Mouse (Mus musculus) heart, postnatal 36 days (tissue): Measurements from ENCODE around the gene Aatf. TPM values are rescaled to one million over a fixed set of nuclear protein-coding genes. Genes with fewer than 3 reads are reported as not detected.

Experiments
- DNase-seq, 2 experiments: peaks; one replicate each; pipeline ENCODE4 v3.0.0; 2021 to 2022
- intact Hi-C: fragments of 180-260 bp; cut with DNase I; formaldehyde crosslinking; loops from one replicate; pipeline ENCODE4 v1.15.1; 2025
- total RNA-seq, 2 experiments: library from RNA; stranded (reverse); gene quantifications; 2 replicates each; pipeline ENCODE4 v1.2.3; 2021

Aatf gene
- 10 to 100 TPM; 13.3 to 14.9 TPM for total RNA-seq

DNA sequence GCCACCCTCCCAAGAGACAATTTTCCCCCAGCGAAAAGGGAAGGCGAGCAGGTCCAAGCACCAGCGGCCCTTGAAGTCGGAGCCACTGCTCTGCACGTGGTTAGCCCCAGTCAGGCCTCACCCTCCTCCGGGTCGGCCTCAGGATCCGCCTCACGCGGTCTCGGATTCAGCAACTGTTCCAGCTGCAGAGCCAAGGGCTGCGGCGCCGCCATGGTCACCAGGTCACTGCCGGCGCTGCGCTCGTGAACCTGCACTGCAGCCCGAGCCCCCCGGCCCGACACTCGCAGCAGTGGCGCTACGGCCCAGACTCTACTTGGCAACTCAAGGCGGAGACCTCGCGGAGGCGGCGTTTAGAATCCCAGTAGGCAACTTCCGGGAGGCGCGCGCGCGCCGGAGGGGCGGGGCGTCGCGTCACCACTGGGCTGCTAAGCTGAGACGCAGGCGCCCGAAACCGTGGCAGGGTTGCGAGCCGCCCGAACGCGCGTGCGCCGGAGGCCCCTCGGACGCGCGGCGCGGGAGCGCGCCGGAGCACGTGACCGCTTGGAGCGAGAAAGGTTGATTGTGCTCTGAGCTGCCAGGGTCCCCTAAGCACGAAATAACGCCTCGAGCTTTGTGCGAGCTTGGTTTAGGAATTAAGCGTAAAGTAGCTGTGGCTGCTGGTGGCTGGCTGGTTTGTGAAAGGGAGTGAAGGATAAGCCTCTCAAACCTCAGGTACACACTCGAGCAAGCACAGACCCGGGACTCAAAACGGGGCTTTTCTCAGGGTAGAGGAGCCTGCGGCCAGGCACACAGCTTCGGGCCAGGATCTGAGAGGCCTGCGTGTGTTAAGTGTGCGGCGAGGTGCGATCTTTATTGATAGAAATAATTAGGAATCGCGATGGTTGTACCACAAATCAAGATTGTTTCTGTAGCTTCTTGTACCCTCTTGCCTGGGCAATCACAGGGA lies at the start of gene Aatf:
TSS of gene Aatf (minus strand) at position 352 of the 946 bp plus-strand sequence.
- peak; percentile 95 to 96 for DNase-seq
- intact Hi-C loops = loop anchor here (5.0 kb wide), 1 partner anchor 304 kb away; the partner anchor contains the start of gene Mrm1

DNA sequence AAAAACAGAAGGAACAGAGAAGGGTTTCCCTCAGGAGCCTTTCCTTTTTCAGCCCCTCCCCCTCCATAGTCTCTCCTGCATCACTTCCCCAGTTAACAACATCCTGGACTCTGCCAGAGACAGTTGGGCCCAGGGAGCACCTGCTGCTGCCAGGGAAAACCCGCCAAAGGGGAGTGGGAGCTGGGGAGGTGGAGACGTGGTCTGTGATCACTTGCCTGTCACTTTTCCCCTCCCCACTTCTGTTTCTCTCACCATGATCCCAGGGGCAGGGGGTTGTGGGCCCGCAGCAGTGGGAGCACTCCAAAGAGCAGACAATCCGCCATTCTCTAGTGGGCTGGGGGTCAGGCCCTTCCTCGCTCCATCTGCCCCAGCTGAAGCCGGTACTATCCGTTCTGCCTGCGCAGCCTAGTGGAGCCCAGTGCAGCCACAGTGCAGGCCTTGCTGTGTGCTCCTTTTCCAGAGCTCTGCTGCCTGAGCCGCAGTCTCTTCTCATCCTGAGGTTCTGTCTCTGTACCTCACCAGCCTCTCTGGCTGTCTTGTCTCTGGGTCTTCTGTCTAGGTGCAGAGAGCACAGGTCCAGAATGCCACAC lies 49.5 kb upstream of the Aatf start:
- no peak for DNase-seq
- intact Hi-C loops = no loop called here

DNA sequence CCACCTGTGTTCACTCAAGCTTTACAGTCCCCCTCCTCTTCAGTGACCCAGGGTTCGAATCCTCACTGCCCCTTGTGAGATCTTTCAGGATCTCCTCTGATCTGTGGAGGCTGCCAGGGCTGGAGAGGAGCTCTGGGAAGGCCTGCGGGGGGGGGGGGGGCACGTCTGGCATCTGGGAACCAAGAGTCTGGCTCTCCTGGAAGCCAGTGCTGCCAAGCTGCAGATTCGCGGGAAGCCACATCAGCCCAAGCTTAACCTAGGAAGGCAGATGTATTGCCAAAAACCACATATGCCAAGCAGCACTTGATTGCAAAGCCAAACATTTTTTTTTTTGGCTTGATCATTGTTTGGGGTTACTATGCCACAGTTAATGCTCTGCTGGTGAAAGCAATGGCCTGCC lies 48.2 kb upstream of the Aatf start:
- intact Hi-C loops = no loop called here
- no peak for DNase-seq

DNA sequence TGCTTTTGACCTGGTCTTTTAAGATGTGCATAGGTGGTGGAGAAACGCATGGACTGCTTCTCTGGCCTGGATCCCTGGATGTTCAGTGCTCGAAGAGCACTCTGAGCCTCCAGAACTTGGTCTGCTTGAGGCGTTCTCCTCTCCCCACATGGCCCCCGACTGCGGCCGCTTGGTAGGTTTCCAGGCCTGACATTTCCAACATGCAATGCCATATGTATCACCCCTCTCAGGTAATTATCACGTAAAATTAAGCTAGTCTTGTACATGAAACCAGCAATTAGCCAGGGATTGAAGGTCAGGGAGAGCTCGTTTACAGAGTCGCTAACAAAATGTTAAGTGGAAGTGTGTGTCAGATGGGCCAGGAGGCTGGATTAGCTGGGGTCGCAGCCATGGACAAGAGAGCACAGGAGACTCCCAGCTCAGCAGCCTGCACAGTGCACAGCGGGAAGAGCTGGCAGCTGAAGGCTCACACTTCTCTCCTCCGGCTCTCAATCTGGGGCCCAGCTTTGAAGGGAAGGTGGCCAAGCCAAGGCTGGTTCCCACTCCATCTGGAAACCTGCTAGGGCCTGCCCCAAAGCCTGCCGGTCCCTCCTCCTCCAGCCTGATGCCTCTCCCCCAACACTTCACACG lies 40.6 kb upstream of the Aatf start:
- no peak for DNase-seq
- intact Hi-C loops = no loop called here

DNA sequence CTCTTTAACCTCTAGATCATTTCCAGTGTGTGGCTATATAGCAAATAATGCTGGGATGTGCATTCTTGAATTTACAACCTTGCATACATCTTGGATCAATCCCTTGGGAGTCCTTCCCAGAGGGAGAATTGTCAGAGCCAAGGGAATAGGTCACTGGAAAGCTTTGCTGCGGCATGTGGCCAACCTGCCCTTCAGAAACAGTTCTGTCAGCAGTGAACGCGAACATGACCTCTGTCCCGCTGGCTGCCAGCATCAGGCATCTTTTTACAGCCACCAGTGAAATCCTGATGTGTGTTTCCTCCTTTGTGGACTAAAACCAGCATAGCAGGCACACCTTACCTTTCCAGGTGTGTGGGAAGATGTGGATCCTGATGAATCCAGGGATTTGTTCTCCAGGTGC lies 38.0 kb upstream of the Aatf start:
- intact Hi-C loops = no loop called here
- DNase-seq = no peak

DNA sequence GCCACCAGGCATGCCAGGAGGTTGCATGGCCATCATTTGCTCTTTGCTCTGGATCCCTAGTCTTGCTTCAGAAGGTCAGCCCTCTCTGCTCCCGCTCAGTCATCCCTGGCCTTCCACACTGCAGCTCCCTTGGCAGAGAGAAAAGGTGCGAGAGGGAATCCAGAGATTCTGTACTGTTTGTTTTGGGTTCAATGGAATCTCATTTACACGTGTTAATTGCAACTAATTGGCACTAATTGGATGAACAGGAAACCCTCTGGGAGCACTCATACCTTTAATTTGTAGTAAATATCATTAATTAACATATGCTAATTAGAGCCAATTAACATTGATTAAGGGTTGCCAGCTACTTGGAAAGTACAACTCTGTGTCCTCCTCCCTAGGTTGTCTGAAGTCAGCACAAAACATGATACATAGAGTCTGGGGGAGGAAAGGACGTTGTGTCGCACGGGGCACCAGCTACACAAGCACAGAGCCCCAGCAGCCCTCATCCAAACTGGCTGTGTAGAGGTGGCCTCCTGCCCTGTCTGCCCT lies 36.0 kb upstream of the Aatf start:
- intact Hi-C loops = no loop called here
- no peak for DNase-seq

DNA sequence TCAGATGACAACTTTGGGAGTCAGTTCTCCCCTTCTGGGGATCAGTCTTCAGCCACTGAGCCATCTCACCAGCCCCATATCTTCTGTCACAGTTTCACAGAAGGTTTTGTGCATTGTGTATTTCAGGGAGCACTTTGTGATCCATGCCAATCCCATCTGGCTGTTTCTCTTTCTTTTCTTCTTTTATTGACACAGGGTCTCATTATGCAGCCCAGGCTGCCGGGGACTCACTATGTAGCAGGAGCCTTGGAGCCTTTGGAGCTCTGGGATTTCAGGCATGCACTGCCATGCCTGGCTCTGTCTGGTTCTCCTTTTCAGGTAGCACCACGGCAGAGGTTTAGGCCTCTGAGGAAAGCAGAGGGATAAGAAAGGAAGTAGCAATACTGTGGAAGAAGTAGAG lies 35.0 kb upstream of the Aatf start:
- intact Hi-C loops = no loop called here
- DNase-seq = no peak

DNA sequence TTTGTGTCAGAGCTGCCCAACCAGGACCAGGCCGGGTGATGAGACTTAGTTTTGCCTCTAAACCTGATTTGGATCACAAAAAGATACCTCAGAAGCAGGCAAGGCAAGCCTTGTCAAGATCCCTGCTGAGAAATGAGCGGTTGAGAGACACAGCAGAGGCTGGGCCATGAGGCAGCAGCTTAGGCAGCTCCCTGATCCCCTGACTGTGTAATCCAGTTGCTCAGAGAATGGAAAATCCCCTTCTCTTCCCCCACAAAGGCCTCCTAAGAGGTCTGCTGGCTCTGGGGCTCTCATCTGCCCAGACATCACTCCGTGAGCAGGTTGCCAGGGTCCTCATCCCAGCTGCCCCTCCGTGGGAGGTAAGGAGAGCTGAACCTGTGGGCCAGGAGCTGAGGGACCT lies 26.7 kb upstream of the Aatf start:
- no peak for DNase-seq
- intact Hi-C loops = no loop called here

DNA sequence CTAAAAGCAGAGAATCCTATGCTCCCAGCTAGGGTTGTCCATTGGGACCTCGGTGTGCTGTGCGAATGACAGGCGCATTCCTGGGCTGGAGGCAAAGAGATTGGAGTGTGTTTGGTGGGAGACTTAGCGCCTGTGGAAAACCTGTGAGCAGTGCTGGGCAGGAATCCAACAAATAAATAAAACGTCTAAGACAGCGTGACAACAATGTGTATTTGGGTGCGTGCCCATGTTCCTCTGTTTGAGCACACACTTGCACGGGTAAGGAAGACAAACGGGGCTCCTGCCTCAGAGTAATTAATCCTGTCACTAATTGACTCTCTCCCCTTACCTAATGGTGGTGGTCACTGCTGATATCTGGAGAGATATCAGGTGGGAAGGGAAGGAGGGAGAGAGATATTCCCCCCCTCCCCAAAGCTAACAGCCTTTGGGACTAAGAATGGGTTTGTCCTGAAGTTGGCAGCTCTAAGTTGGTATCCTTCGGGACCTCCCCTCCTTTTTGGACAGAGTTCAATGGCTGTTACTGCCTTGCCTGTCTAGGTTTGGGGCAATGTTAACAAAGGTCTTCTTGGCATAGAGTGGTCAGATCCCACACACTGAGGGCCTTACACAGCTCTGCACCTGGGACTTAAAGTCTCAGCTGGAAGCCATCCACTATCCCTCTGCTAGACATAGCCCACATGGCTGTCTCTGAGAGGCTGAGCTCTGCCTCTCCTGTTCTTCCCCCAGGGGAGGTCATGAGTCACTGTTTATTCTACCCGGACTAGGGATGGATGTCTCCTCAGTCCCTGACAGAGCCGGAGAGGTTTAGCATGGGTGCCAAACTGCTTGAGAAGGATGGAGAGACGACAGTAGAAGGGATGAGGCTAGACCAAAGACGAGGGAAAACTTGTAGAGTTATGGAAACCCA lies 16.7 kb upstream of the Aatf start:
- intact Hi-C loops = no loop called here
- no peak for DNase-seq

DNA sequence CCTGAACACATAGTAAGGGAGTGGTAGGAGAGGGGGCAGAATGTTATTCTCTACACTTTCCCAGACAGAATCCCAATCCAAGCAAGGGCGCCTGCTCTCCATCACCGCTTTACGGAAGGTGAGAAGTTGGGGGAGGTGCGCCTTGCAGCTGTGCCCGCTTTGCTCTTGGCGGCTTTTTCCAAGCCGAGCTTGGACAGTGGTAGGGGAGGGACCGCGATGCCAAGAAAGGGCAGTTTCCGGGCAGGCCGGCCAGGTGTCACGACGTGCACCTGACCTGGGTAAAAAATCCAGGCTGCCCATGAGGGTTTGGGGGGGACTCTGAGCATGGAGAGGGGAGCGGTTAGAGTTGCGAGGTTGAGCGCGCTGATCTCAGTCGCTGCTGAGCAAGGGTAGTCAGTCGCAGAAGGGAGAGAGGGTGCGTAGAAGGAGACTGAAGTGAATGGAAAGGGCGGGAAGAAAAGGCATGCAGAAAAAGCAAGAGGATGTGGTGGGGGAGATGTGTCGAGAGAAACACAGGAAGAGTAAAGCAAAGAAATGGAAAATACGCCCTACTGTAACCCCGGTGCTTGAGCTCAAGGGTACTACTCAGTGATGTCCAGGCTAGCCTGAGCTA lies 15.9 kb upstream of the Aatf start:
- no peak for DNase-seq
- intact Hi-C loops = no loop called here

DNA sequence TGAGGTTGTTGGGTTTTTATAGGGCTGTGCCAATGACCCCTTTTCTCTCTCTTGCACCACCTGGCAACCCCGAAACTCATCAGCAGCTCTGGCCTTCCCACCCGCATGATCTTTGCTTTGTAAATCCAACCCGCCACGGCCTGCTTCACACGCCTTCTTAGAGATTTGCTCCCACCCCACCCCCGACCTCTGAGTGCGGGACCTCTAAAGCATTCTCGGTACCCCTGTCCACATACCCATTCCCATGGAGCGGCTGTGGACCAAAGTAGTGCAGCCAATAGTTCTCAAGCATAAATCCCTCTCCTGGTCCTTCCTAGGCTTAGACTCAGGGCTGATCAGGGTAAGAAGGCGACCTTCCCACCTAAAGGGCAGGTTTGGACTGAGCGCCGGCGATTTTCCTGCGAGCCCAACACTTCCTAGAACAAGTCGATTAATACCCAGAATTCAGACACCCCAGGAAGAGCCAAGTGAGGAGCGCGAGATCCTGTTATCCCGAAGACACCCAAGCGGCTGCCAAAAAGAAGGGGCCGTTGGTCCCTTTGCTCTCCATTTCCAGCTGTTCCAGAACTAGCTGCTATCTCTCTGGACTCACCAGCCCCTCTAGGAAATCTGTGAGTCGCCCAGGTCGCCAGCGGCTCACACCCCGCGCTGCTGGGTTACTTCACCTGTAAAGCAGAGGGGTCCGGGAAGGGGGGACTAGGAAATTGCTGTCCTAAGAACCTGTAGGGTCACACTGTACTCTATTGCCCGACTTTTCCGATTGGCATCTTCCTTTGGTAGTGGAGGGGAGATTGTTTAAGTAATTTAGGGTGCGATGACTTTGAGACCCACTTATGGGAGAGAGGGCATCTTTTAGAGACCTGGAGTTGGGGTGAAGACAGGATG lies 13.9 kb upstream of the Aatf start:
- intact Hi-C loops = no loop called here
- peak in 1 of 2 experiments; percentile 2 for DNase-seq

DNA sequence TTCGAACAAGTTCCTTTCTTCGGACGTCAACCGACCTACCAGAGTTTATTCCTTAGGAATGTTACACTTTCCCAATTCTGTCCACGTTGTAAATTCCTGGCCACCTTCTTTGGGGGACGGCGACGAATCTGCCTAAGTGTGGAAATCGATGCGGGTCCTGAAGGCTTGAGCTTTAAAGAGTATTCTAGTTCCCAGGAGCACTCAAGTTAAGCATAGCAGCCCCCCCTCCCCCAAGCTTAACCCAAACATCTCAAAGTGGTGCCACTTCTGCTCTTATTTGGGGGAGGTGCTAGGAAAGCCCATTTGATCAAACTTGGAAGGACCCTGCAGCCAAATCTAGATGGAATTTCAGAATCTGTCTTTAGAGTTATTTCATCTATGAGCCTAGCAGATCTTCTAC lies 13.1 kb upstream of the Aatf start:
- DNase-seq = no peak
- intact Hi-C loops = no loop called here

DNA sequence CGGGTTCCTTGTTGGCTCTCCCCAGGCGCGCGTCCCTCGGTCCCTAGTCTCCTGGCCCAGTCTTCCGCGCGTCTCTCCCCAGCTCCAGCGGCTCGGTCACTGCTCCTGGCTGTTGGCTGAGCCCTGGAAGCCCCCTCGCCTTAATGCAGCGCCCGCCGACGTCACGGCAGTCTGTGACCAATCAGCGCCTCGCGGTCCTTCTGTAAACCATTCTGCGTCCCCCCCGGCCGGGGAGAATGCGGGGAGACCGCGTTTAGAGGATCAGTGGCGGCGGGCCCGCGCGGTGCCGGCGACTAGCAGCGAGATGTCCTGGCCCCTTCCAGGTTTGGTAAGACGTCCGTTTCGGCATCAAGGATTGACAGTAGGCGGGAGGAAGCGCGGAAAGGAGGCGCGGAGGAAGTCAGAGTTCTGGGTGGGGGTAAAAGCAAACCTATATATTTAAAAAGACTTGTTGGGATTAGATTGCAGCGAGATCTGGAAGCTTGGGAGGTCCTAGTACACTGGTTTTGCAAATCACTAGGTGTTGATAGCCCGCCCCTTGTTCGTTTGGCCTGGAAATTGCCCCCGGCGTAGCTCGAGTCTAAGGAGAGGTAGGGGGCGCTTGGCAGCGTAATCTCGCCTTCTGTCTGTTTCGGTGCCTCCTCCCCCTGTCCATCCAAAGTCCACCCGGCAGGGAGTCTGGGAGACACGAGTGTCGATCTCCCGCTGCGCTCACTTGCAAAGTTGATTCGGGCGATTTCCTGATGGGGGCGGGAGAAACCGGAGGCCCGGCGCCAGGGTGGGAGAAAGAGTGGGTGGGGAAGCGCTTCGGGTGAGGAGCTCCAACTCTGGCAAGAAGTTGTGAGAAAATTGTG lies 12.3 kb upstream of the Aatf start, which contains the start of gene Lhx1:
TSS of gene Lhx1 (minus strand) at position 115 of the 854 bp plus-strand sequence.
- peak; percentile 23 to 36 for DNase-seq
- intact Hi-C loops = no loop called here

DNA sequence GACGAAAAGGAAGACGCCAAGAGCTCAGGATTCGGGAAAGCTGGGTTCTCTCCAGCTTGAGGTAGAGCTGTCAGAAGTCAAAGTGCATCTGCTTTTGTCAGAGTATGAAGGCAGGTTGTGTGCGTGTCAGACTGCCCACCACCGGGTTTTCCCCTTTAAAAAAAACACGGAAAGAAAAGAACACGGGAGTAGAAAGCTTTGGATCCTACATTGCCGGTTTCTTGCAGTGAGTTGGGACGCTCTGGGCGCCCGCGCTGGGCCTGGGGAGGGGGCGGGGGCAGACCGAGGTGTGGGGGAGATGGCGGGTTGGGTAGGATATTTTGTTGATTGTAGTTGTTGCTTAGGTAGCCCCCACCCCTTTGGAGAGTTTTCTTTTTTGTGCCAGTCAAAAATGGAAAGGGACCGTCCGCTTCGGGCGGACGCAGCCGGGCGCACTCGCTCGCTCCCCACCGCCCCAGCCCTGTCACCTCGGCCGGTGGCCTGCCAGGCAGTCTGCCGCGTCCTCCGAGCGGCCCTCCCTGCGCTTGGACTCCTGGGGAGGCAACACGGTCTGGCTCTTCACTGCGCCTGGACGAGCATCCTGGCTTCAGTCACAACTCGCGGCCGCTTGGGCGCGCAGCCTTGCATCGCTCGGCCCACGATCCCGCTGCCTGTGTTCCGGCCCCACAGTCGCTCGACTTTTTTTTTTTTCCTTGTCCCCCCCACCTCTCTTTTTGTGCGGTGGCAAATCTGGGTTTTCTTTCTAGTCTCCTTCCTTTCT lies 11.4 kb upstream of the Aatf start:
- peak in 1 of 2 experiments; percentile 28 for DNase-seq
- intact Hi-C loops = no loop called here

DNA sequence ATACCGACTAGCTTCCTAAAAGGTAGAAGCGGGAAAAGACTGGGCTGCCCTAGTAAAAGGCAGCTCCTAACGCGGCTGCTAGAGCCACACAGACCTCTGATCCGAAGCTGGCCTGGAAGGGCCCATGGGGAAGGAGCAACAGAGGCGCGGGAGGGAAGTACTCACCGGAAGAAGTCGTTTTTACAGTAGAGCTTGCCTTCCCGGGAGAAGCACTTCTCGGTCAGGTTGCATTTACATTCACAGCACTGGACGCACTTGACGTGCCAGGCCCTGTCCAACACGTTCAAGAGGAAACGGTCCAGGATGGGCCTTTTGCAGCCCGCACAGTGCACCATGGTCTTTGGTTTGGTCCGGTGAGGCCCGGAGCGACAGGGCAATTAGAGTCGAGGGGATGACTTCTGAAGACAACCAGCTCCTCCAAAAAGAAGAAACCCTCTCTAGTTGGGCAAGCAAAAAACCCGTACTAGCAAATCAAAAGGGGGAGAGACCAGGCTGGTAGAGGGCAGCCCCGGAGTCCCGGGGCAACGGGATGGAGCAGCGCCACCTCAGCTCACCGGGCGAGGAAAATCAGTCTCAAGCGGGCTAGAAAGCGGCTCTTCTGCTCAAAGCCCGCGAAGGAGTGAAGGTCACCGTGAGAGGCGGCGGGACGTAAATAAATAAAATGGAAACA lies 10.7 kb upstream of the Aatf start:
- intact Hi-C loops = no loop called here
- DNase-seq = peak in 1 of 2 experiments; percentile 44

DNA sequence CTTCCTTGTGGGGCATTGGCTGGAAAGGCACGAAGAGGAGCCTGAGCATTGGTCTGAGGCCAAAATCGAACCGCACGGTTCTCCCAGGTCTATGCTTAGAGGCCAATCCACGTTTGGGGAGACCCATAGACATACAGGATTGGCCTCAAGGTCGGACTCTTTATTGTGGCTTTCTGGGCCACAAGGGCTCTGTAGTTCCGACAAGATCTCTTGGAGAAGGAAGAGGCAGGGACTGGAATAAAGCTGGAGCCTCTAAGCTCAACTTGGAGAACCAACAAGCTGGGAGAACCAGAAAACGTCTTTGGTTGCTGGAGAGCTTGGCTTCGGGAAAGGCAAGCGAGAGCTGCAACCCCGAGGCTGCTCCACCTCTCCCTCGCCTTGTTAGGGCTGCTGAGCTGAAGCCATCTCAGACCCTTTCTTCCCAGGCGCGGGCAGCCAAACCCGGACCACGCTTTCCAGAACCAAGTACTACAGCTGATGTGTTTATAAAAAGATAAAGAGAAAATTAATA lies 10.1 kb upstream of the Aatf start:
- intact Hi-C loops = no loop called here
- DNase-seq = peak in 1 of 2 experiments; percentile 25
